Mouse (Mus musculus) left cerebral cortex, adult 11 months (tissue): ENCODE results near the gene Sap30bp.

Experiments
- DNase-seq: peaks from one replicate; pipeline ENCODE4 v3.0.0; 2022; ENCODE audit warnings: low spot score

Sap30bp gene

DNA sequence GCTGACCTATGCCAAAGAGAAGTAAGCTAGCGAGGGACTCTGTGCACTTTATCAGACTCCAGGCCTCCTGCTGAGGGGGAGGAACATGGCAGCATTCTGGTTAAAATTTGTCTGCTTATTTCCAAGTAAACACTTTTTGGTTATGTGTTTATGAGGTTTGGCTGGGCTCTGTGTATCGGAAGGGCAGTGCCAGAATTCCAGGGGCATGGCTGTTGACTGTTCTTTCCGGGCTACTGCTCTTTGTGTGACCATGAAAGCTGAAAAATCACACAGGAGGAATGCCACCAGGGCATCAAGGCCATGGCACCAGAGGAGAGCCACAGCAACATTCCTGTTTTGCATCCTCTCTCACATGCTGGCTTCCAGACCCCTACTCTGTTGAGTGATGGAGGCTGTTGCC lies 27.0 kb upstream of the Sap30bp start:
- DNase-seq, result no peak

DNA sequence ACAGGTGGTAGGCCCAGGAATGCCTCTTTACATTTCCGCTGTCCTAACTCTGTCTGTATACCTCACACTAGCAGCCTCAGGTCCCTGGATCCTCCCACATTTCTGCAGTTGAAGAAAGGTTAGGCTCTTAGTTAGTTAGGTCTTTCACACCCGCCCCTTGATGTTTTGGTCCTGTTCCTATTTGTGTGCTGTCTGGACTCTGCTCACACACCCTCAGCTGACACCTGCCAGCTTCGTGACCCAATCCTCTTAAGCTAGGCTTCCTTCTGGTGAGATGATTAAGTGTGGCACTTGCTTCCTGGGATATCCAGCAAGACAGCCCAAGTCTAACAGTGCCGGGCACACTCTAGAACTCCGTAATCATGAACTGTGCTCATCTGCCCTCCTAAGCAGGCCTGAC lies 26.6 kb upstream of the Sap30bp start:
- DNase-seq, result no peak

DNA sequence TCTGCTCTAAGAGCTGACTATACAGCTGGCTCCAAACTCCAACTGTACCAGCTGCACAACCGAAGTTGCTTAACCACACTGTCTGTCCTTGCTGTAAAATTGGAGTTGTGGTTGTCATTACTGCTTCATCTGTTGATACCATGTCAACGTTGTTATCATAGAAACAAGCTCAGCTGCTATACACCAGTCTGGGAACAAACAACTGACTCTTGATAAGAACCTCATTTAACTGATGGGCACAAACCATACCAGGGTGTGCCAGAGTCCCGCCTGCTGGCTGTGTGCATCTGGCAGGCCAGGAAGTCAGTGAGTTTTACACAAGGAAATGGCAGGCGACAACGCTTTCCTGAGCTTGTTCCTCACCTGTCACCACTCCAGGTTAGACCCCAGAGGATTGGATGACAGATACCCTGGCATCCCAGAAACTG lies 21.9 kb upstream of the Sap30bp start:
- no peak for DNase-seq

DNA sequence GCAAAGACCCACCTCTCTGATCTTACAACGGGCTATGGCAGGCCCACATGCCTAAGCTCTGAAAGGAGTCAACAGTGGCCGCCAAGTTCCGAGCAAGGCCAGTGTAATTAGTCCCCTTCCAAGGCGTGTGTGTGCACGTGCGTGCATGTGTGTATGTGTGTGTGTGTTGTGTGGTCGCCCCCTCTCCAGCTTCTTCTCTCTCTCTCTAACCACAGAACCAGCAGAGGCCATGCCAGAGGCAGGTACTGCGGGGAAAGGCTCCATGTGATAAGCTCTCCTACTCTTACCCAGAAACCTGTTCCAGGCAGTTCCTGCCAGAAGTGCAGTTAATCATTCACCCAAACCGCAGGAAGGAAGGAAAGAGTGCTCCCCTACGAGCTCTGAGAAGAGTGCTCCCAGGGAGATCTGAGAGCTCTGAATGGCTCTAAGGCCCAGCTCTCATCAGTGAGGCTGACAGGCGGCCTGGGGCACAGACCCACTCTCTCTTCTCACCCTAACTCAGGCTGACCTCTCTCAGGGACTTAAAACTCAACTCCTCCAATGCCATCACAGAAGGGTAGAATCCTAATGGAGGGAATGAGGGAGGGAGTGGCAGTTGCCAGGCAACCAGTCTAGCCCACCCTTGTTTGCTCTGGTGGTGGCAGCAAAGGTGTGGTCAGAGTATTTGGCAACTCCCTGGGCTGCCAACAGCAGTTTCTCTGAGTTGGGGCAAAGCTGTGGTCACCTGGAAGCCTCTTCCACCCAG lies 21.3 kb upstream of the Sap30bp start, which contains the start of gene Smim6:
Gene Smim6, plus strand, starts transcription at position 386 of the 745 bp plus-strand sequence.
- no peak for DNase-seq

DNA sequence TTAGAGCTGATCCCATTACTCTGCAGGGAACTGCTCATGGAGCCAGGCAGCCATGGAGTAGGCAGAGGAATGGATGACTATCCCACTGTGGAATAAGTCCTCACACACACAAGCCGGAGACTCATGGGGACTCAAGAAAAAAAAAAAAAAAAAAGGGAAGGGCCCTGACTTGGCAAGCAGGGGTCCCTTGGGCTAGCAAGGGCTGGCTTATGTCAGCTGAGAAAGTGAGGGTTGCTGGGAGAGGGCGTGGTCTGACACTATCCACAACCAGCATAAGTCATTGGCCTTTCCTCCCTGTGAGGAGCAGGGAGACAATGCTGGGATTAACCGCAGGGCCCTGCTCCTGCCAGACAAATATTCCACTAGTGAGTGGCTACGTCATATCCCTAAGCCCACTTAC lies 16.5 kb upstream of the Sap30bp start:
- no peak for DNase-seq

DNA sequence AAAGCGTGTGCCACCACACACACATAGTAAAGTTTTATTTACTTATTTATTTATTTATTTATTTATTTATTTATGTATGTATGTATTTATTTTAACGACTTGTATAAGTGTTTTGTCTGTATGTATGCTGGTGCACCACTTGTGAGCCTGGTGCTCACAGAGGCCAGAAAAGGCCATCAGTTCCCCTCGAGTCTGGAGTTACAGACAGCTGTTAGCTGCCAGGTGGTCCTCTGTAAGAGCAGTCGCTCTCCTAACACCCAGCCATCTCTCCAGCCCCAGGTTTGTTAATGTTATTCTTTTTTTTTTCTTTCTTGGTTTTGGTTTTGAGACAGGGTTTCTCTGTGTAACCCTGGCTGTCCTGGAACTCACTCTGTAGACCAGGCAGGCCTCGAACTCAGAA lies 14.4 kb upstream of the Sap30bp start:
- DNase-seq, result no peak

DNA sequence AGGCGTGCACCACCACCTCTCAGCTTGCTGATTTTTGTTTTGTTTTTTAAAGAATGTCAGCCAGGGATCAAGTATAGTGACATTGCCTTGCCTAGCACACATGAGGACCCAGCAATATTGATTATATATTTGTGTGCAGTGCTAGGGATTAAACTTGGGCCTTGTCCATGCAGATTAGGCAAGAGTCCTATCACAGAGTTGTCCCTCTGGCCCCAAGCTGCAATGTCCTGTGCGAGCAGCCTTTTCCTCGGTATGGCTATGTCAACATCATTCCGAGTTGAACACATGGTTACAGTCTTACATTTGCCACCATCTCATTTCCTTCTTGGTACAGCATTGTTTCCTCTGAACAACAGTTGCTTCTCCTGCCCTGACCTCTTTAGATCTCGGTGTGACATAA lies 14.0 kb upstream of the Sap30bp start:
- no peak for DNase-seq

DNA sequence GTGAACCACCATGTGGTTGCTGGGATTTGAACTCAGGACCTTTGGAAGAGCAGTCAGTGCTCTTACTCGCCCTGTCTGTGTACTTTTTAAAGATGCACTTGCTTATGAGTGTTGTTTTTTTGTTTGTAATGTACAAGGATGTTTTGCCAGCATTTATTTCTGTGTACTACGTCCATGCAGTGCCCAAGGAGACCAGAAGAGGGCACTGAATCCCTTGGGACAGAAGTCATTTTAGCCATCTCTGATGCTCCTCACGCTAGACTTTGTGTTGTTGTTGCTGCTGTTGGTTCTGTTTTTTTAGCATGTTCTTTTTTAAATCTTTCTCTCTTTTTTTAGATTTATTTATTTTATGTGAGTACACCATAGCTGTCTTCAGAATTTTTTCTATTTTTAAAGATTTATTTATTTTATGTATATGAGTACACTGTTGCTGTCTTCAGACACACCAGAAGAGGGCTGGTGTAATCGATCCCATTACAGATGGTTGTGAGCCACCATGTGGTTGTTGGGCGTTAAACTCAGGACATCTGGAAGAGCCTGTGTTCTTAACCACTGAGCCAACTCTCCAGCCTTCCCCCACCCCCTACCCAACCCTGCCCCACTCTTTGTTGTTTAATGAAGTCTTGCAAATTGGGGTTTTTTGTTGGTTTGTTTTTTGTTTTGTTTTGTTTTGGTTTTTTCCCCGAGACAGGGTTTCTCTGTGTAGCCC lies 12.8 kb upstream of the Sap30bp start:
- DNase-seq, result no peak

DNA sequence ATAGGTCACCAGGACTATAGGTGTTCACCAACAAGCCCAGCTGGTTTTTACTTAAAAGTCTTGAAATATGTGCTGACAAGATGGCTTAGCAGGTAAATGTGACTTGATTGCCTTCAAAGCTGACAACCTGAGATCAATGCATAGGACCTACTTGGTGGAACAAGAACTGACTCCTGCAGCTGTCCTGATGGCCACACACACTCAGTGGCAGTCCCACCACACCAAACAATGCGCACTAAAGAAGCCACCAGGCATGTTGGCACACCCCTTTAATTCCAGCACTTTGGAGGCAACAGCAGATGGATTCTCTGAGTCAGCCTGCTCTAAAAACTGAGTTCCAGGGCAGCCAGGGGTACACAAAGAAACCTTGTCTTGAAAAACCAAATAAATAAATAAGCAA lies 11.1 kb upstream of the Sap30bp start:
- DNase-seq, result no peak

DNA sequence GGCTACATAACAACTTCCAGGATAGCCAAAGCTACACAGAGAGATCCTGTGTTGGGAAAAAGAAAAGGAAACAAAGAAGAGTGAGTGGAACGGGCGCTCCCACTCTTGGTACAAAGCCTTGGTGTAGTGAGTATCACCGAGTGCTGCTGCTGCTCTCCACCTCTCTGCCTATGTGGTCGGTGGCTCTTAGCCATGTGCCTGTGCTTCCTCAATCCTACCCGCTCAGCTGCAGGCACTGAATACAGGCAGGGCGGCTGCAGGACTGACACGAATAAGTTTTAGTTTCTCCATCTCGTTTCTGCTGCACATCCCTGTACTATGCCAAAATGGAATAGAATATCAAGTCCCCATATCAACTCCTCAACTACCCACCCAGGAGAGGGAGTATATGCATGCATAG lies 4.1 kb upstream of the Sap30bp start:
- no peak for DNase-seq

DNA sequence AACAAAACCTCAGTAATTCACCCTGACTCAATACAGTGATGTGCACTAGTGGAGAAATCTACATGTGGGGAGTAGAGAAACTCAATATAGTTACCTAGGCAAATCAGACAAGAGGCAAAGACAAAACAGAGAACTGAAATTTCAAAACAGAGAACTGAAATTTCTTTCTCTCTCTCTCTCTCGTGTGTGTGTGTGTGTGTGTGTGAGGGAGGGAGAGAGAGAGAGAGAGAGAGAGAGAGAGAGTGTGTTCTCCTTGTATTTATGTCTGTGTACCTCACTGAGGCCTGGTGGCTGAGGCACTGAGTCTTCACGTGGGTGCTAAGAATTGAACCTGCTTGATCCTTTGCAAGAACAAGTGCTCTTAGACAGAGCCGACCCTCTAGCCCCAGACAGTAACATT lies 3.3 kb upstream of the Sap30bp start:
- DNase-seq, result no peak

DNA sequence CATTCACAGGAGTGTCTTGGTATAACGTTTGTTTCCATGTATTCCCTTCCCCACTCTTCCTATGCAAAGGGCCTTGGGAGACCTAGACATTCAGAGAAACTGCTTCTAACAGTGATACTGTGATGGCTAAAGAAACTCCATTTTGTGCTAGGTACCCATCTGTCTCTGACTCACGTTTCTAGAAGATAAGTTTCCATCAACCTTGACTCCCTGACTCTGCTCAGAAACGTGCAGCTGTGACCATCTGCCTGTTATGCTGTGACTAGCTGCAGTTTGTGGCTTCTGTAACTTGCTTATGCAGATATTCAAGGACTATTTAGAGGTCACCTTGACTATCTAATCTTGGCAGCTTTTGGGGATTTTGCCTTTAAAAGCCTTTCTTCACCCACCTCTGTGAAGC lies 1.8 kb upstream of the Sap30bp start:
- no peak for DNase-seq

DNA sequence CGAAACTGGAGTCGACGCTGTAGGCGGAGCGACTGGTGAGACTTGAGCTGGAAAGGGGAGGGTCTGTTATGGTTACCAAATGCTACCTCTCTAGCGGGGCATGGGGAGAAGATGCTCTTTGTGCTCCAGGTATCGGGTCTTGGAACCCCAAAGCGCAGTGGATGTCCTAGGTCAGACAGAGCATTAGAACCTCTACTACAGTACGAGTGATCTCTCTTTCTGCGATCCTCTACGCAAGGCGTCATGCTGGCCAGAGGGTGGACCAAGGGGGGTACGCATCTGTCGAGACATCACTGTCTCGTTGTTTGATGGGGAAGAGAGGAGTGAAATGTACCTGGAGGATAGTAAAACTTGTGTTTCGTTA lies 647 bp downstream of the Sap30bp start:
- DNase-seq, result no peak

DNA sequence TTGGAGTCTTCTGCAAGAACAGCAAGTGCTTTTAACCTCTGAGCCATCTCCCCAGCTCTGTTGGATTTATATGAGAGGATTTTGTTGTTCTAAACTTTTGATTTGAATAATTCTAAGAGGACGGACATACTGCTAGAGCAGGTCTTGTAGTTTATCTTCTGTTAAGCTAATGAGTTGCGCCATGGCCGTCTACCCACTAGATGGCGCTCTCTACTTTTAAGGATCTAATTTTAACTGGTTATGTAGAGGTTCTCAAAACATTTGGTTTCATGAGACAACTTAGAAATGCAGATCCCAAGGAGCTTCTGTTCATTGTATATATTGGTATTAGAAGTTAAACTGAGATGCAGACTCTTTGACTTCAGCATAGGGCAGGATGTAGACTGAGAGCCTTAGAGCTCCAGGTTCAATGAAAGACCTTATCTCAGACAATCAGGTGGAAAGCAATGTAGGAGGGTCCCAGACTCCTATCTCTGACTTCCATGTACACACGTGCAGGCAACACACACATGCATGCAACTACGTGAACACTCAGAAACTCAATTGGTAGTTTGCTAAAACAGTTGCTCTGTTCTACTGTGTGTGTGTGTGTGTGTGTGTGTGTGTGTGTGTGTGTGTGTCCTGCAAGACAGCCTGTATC lies 6.7 kb downstream of the Sap30bp start:
- peak; percentile 53 for DNase-seq

DNA sequence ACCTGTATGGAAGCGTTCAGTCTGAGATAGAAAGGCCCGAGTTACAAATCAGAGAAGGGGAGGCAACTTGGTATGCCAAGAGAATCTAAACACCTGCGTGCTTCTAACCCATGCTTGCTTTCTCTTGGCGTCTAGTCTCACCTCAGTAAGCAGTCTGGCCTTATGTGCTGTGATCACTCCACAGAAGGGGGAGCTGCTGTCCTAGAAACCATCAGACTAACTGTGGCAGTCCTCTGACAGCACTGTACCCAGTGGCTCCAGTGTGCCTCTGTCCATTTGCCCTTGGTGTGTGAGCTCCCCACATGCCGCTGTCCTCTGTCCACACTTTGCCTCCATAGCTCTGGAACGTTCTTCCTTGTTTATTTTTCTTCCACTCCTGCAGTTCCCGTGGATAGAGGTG lies 8.9 kb downstream of the Sap30bp start:
- no peak for DNase-seq

DNA sequence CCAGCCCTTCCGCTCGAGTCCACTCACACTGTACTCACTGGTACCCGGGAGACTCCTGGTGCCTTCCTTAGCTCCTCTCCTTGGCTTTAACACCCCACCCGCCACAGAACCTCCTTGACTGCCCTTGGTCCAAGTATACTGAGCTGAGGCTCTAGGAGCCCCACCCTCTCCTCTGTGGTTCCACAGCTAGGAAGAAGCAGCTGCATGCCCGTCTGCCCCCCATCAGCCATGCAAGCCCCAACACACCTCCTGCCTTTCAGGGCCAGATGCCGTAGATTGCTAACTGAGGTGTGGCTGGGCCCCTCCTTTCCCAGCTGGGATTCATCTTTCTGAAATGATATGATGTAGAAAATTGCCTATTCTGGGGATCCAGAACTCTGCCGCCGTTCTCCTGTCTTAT lies 12.2 kb downstream of the Sap30bp start:
- no peak for DNase-seq

DNA sequence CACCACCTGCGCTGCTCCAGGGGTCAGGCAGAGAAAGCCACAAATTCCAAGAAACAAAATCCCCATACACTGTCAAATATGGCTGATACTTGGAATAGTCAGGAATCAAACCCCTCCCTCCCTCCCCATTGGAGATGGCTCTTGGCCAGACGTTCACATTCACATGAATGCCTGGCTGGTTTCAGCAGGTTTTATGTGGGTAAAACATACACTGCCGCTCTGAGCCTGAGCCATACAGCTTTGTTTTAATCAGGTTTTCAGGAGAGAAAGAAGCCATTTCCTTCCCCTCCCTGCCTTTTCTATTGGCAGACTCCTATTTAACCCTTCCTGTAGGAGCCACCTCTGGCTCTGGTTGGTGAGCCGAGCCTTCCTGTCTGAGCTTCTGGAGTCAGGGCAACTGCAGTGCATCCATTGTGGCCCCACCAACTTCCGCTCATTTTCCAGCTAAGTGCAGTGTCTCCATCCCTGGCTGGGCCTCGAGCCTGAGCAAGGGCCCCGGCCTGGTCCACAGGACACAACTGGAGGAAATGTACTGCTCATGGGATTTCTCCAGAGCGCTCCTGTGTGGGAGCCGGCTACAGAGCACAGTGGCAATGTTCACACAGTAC lies 13.2 kb downstream of the Sap30bp start:
- no peak for DNase-seq

DNA sequence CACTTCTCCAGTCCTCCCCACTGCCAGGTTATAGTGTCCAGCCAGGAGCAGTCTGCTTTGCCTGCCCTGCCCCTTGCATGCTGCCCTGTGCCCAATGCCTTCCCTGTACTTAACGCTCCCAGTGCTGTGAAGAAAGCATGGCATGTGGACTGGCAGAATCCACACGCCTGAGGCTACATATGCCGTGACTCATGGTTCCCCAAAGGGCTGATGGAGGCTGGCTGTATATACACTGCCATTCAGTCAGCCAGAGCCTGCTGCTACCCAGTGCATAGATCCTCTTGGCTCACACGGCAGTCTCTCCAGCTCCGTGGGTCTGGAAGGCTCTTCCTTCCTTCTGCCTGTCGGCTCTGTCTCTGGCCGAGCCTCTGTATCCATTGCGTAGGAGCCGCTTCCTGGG lies 15.2 kb downstream of the Sap30bp start:
- DNase-seq, result no peak

DNA sequence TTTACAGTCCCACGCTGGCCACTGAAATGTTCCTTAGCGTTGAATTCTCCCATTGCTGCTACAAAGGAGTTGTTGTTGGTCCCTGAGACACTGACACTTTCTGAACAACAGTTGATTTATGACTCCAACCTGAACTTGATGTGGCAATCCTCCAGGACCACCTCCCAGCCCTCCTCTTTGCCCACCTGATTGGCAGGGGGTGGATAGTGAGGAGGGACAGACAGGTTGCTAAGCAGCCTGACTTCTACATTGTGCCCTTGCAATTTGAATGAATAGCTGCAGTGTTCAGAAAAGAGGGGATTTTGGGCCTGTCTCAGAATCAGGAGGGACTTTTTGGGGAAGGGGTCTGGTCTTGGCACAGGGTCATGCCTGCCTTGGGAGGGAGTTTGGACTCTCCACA lies 17.6 kb downstream of the Sap30bp start:
- no peak for DNase-seq

DNA sequence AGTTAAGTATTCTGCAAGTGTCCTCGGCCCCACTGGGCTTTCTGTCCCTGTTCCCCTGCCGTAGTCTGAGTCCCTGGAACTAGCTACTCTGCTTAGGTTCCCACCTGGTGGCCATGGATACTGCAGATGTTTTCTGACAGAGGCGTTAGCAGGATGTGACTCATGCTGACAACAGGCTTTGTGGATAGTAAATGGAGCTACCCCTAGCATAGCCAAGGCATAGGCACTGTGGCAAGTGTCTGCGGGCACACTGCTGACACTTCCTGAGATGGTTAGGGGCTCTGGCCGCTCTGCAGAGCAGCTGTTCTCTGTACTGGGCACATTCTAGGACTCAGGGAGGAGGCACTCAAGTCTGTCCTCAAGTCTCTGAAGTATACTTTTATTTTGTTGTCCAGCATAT lies 21.6 kb downstream of the Sap30bp start:
- DNase-seq, result no peak

DNA sequence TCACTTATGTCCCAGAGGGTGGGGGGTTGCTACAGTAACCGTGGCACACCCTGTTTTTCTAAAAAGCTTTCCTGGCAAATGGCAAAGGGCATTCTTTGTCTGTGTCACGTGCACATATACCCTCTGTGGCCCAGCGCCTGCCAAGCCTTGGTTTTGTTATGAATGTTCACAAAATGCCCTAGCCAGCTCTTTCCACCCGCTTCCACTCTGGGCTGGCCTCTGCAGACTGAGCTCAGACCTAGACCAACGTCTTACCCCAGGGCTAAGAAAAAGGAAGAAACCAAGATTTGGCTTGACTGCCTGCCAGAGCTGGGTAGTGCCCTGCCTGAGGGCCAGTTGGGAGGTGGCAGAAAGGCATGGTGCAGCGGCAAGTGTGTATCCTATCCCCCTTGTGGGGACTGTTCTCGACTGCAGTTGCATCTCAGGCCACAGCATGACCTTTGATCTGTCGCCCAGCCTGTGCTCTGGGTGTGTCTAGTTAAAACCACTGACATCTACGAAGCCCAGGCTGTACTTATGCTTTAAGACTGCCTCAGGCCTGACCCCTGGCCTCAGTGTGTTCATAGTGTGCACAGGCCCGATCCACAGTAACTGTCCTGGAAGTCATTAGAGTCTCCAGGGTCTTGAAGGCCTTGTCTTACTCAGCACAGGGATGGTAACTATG lies 22.2 kb downstream of the Sap30bp start:
- DNase-seq, result no peak

DNA sequence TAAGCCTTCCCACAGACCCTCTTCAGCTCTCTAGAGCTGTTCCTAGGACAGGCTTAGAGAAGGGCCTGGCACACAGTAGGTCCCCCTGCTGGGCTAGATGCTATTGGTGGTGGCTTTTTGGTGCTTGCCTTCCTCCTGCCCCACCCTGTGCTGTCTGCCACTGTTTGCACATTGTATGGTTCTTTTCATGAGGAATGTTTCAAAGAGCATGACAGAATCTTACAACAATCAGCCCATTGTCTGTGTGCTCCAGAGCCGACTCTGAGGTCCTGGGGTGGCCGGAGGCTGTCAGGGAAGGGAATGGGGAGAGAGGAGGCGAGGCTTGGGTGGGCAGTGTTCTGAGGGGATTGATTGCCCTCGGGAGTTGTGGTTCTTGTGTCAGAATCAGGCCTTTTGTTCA lies 23.4 kb downstream of the Sap30bp start:
- DNase-seq, result peak; percentile 37
